Mouse (Mus musculus) lung, embryonic 14.5 days (tissue): ENCODE data around the gene Luc7l3. TPM values are rescaled to one million over a fixed set of nuclear protein-coding genes. Genes with fewer than 3 reads are reported as not detected.
A peak's percentile ranks its signal among the peaks of the same experiment; 100 is the strongest.

ENCODE experiments used
- ATAC-seq: fragments of 200-750 bp; cut with Nextera tagmentation; 2 replicates; pipeline ENCODE4 v1.8.0; 2017; ENCODE audit warnings: mild to moderate bottlenecking, moderate TSS enrichment, moderate library complexity; ENCODE audit not compliant: insufficient read depth
- DNase-seq: peaks from one replicate; pipeline ENCODE4 v3.0.0-alpha.2; 2015
- H3K27ac ChIP-seq: fragments of 300-500 bp; sonication (generic); 2 replicates; pipeline ENCODE4 v1.5.1; 2014; ENCODE audit warnings: low read depth, mild to moderate bottlenecking, moderate library complexity
- H3K27me3 ChIP-seq: fragments of 300-500 bp; sonication (generic); 2 replicates; pipeline ENCODE4 v1.6.1; 2014; ENCODE audit warnings: low read length, control low read depth; ENCODE audit not compliant: insufficient read depth
- H3K36me3 ChIP-seq: fragments of 300-500 bp; sonication (generic); 2 replicates; pipeline ENCODE4 v1.6.1; 2014; ENCODE audit warnings: control low read depth; ENCODE audit not compliant: insufficient read depth
- H3K4me1 ChIP-seq: fragments of 300-500 bp; sonication (generic); 2 replicates; pipeline ENCODE4 v1.6.1; 2014; ENCODE audit warnings: antibody characterized with exemption, control low read depth; ENCODE audit not compliant: insufficient read depth
- H3K4me2 ChIP-seq: fragments of 300-500 bp; sonication (generic); 2 replicates; pipeline ENCODE4 v1.6.1; 2014; ENCODE audit warnings: mild to moderate bottlenecking
- H3K4me3 ChIP-seq: fragments of 300-500 bp; sonication (generic); 2 replicates; pipeline ENCODE4 v1.5.1; 2014; ENCODE audit warnings: low read depth, low read length
- H3K9ac ChIP-seq: fragments of 300-500 bp; sonication (generic); 2 replicates; pipeline ENCODE4 v1.6.1; 2014
- H3K9me3 ChIP-seq: fragments of 300-500 bp; sonication (generic); 2 replicates; pipeline ENCODE4 v1.6.1; 2016; ENCODE audit warnings: low read depth, low read length, control low read depth
- CTCF ChIP-seq: IDR thresholded peaks from 2 replicates; pipeline ENCODE4 v1.5.1; 2016; ENCODE audit warnings: antibody characterized with exemption, low read depth
- WGBS: fragments of 180-500 bp; shearing (Covaris S2); extraction: QIAGEN DNeasy Blood & Tissue Kit; methylation state at CpG from one replicate; pipeline ENCODE4 v1.1.7; 2014; 5-methylcytosine and 5-hydroxymethylcytosine counted together
- polyA plus RNA-seq: library from polyadenylated mRNA; unstranded; fragments of >200 nt; fragmentation: Nextera tagmentation; extraction: Ambion mirVana; gene quantifications from 2 replicates; pipeline ENCODE4 v1.2.1, GENCODE M21; 2014

The Luc7l3 gene
- polyA plus RNA-seq, 1 experiment from 2014 or later = 93.2 TPM

DNA sequence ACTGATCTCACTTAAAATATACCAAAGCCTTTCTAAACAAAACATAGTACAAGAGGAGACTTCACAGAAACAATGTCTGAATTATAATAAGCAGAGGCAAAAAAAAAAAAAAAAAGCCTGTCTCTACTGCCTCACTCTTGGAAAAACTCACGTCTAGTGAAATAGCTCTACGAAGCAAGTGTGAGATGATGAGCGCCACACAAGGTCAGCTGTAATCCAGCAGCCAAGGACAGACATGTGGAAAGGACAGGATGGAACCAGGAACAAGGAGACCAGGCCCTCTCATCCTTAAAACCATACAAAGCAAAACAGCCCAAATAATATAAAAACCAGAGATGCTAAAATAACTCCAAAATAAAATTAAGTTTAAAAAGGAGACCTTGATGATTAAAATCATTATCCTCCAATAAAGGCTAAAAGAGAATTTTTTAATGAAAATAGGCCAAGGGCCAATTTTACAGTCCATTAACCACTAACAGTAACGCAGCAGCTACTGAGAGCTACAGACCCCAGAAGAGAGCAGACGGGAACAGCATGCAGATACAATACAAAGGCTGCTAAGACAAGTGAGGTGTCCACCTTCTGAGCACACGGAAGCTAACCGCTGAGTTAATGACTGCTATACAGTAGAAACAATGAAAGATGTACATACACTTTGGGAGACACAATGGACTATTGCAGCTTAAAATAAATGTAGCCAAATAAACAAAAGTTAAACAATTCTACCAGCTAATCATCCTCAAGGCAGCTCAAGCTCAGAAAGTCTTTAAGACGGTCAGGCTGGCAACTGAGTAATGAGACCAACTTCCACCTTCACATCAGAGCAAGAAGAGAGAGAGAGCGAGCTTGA is 26.6 kb downstream of the Luc7l3 start:
- Histone ChIP-seq H3K9me3 (no peaks in the 10 kb centered on the region), H3K4me3 (no peak overlapping the region), H3K27ac (no peak overlapping the region), H3K36me3 (peaks cover 95% of the 10 kb centered on the region), H3K27me3 (no peaks in the 10 kb centered on the region), H3K9ac (no peak overlapping the region), H3K4me1 (no peaks in the 10 kb centered on the region), H3K4me2 (no peak overlapping the region)
- no peak for TF ChIP-seq CTCF
- ATAC-seq (no peak), DNase-seq (no peak)
- 79% methylated on average over 9 of the region's 9 CpGs for WGBS

- Histone ChIP-seq H3K4me3 (no peak overlapping the region), H3K4me2 (no peak overlapping the region), H3K9ac (no peak overlapping the region), H3K27me3 (no peaks in the 10 kb centered on the region), H3K36me3 (peaks cover 91% of the 10 kb centered on the region), H3K27ac (no peak overlapping the region), H3K4me1 (no peaks in the 10 kb centered on the region), H3K9me3 (no peaks in the 10 kb centered on the region)
- ATAC-seq = no peak
- no peak for DNase-seq
- WGBS = 82% methylated on average over 10 of the region's 10 CpGs
- no peak for TF ChIP-seq CTCF
Observed at GRCm38 (mm10) chr11:94290062-94290740, 31.6 kb downstream of the Luc7l3 start.

DNA sequence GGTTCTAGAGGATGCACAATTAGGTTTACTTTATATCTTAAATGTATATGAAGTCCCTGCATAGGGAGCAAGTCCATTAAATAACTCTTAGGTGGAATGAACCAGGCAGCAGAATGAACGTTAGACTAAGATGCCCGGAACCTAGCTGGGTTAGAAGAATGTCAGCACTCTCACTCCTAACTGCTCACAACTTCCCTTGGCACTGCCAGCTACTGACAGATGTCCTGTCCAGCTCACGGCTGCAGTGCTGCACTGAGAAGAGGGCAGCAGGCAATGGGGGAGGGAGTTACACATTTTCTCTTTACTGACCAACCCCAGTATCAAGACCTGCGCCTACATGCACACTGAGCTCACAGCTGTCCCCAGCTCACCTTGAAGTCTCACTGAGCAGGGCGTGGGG is 34.7 kb downstream of the Luc7l3 start:
- no peaks in the 10 kb centered on the region for H3K27me3 ChIP-seq
- H3K4me2 ChIP-seq = no peak overlapping the region
- 85% methylated on average over 5 of the region's 5 CpGs for WGBS
- H3K27ac ChIP-seq = no peak overlapping the region
- H3K36me3 ChIP-seq = peaks cover 82% of the 10 kb centered on the region
- DNase-seq (no peak), ATAC-seq (no peak)
- H3K9me3 ChIP-seq = no peaks in the 10 kb centered on the region
- no peak overlapping the region for H3K4me3 ChIP-seq
- TF ChIP-seq CTCF = no peak
- H3K4me1 ChIP-seq = no peaks in the 10 kb centered on the region
- H3K9ac ChIP-seq = no peak overlapping the region

GRCm38 (mm10) chr11:94285886-94286574 is 35.8 kb downstream of the Luc7l3 start:
- Histone ChIP-seq H3K4me2 (no peak overlapping the region), H3K27me3 (no peaks in the 10 kb centered on the region), H3K4me1 (no peaks in the 10 kb centered on the region), H3K27ac (no peak overlapping the region), H3K9me3 (no peaks in the 10 kb centered on the region), H3K9ac (no peak overlapping the region), H3K36me3 (peaks cover 73% of the 10 kb centered on the region), H3K4me3 (no peak overlapping the region)
- DNase-seq (peak; percentile 58), ATAC-seq (peak; percentile 19; the same call in 1 of the 2 replicates)
- no peak for TF ChIP-seq CTCF
- 72% methylated on average over 11 of the region's 11 CpGs for WGBS

- H3K4me3 ChIP-seq = no peak overlapping the region
- H3K4me2 ChIP-seq = no peak overlapping the region
- DNase-seq = no peak
- H3K36me3 ChIP-seq = peaks cover 49% of the 10 kb centered on the region
- no peak for TF ChIP-seq CTCF
- H3K27me3 ChIP-seq = no peaks in the 10 kb centered on the region
- H3K27ac ChIP-seq = no peak overlapping the region
- 89% methylated on average over 6 of the region's 6 CpGs for WGBS
- ATAC-seq = no peak
- no peaks in the 10 kb centered on the region for H3K4me1 ChIP-seq
- no peak overlapping the region for H3K9ac ChIP-seq
- no peaks in the 10 kb centered on the region for H3K9me3 ChIP-seq
Observed at GRCm38 (mm10) chr11:94283536-94284099, 38.2 kb downstream of the Luc7l3 start.

DNA sequence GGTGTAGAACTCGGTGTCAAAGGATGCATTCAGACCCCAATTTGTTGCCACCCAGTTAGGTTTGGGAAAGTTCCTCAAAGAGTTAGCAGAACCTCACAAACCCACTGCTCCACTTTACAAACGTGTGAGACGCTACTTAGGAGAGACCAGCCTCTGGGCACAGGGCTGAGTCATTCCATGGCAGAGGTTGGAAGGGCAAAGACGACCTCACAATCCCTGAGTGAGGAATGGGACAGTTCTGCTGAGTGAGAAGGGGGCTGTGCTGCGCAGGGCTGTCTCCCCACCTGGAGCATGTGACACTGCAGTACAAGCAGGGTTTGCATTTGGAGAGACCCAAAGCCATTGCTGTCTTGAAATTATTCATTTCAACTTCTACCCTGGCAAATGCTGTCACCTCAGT is 39.5 kb downstream of the Luc7l3 start:
- H3K4me2 ChIP-seq = no peak overlapping the region
- 62% methylated on average over 5 of the region's 5 CpGs for WGBS
- H3K27ac ChIP-seq = no peak overlapping the region
- ATAC-seq (no peak), DNase-seq (no peak)
- H3K4me3 ChIP-seq = no peak overlapping the region
- no peaks in the 10 kb centered on the region for H3K9me3 ChIP-seq
- TF ChIP-seq CTCF = no peak
- no peak overlapping the region for H3K9ac ChIP-seq
- H3K27me3 ChIP-seq = no peaks in the 10 kb centered on the region
- H3K4me1 ChIP-seq = no peaks in the 10 kb centered on the region
- peaks cover 36% of the 10 kb centered on the region for H3K36me3 ChIP-seq
